Mouse (Mus musculus): ENCODE measurements around the gene Adar. TPM values are rescaled to one million over a fixed set of nuclear protein-coding genes. Genes with fewer than 3 reads are reported as not detected.
A peak's percentile ranks its signal among the peaks of the same experiment; 100 is the strongest.

Adar gene
- polyA plus RNA-seq, 1 experiment from 2014 or later = 31.6 TPM

- Histone ChIP-seq H3K27ac (no peak overlapping the region), H3K27me3 (ENCODE audit: control insufficient read depth, insufficient read depth, low read length) (no peaks in the 10 kb centered on the region), H3K9me3 (ENCODE audit: control insufficient read depth, low read length) (no peaks in the 10 kb centered on the region), H3K4me1 (replicated peaks; ENCODE audit: control insufficient read depth, insufficient read depth, low read length) (no peaks in the 10 kb centered on the region), H3K36me3 (replicated peaks; ENCODE audit: control insufficient read depth, insufficient read depth) (peaks cover 76% of the 10 kb centered on the region), H3K4me3 (replicated peaks; ENCODE audit: low read length) (no peak overlapping the region), H3K4me2 (replicated peaks) (no peak overlapping the region), H3K9ac (no peak overlapping the region)
- WGBS = 90% methylated on average over 5 of the region's 5 CpGs
- DNase-seq (ENCODE audit: low spot score) (no peak), ATAC-seq (ENCODE audit: low FRiP score) (no peak)
Measured at GRCm38 (mm10) chr3:89781640-89782039, 66.8 kb downstream of the Adar start.

GRCm38 (mm10) chr3:89784991-89785753 is 70.3 kb downstream of the Adar start:
- H3K27me3 ChIP-seq (ENCODE audit: control insufficient read depth, insufficient read depth, low read length) = no peaks in the 10 kb centered on the region
- no peak overlapping the region for H3K4me3 ChIP-seq (replicated peaks; ENCODE audit: low read length)
- no peaks in the 10 kb centered on the region for H3K9me3 ChIP-seq (ENCODE audit: control insufficient read depth, low read length)
- no peak overlapping the region for H3K9ac ChIP-seq
- H3K36me3 ChIP-seq (replicated peaks; ENCODE audit: control insufficient read depth, insufficient read depth) = peaks cover 41% of the 10 kb centered on the region
- 23% methylated on average over 11 of the region's 11 CpGs for WGBS
- no peaks in the 10 kb centered on the region for H3K4me1 ChIP-seq (replicated peaks; ENCODE audit: control insufficient read depth, insufficient read depth, low read length)
- no peak overlapping the region for H3K27ac ChIP-seq
- DNase-seq (ENCODE audit: low spot score) (peak; percentile 67), ATAC-seq (ENCODE audit: low FRiP score) (no peak)
- no peak overlapping the region for H3K4me2 ChIP-seq (replicated peaks)

- 73% methylated on average over 6 of the region's 6 CpGs for WGBS
- Histone ChIP-seq H3K36me3 (replicated peaks; ENCODE audit: control insufficient read depth, insufficient read depth) (peaks cover 30% of the 10 kb centered on the region), H3K9ac (no peak overlapping the region), H3K4me2 (replicated peaks) (no peak overlapping the region), H3K27ac (no peak overlapping the region), H3K9me3 (ENCODE audit: control insufficient read depth, low read length) (no peaks in the 10 kb centered on the region), H3K4me1 (replicated peaks; ENCODE audit: control insufficient read depth, insufficient read depth, low read length) (no peaks in the 10 kb centered on the region), H3K27me3 (ENCODE audit: control insufficient read depth, insufficient read depth, low read length) (no peaks in the 10 kb centered on the region), H3K4me3 (replicated peaks; ENCODE audit: low read length) (no peak overlapping the region)
- no peak for DNase-seq (ENCODE audit: low spot score)
- no peak for ATAC-seq (ENCODE audit: low FRiP score)
Measured at GRCm38 (mm10) chr3:89786275-89786674, 71.5 kb downstream of the Adar start.

GRCm38 (mm10) chr3:89788680-89789352 is 74.0 kb downstream of the Adar start:
- Histone ChIP-seq H3K27me3 (ENCODE audit: control insufficient read depth, insufficient read depth, low read length) (no peaks in the 10 kb centered on the region), H3K4me2 (replicated peaks) (no peak overlapping the region), H3K4me1 (replicated peaks; ENCODE audit: control insufficient read depth, insufficient read depth, low read length) (no peaks in the 10 kb centered on the region), H3K9ac (no peak overlapping the region), H3K36me3 (replicated peaks; ENCODE audit: control insufficient read depth, insufficient read depth) (peaks cover 5% of the 10 kb centered on the region), H3K4me3 (replicated peaks; ENCODE audit: low read length) (no peak overlapping the region), H3K9me3 (ENCODE audit: control insufficient read depth, low read length) (no peaks in the 10 kb centered on the region), H3K27ac (no peak overlapping the region)
- WGBS = 72% methylated on average over 16 of the region's 16 CpGs
- no peak for DNase-seq (ENCODE audit: low spot score)
- no peak for ATAC-seq (ENCODE audit: low FRiP score)

- H3K36me3 ChIP-seq (replicated peaks; ENCODE audit: control insufficient read depth, insufficient read depth) = no peaks in the 10 kb centered on the region
- H3K4me3 ChIP-seq (replicated peaks; ENCODE audit: low read length) = no peak overlapping the region
- no peak overlapping the region for H3K4me2 ChIP-seq (replicated peaks)
- ATAC-seq (ENCODE audit: low FRiP score) (no peak), DNase-seq (ENCODE audit: low spot score) (no peak)
- no peaks in the 10 kb centered on the region for H3K4me1 ChIP-seq (replicated peaks; ENCODE audit: control insufficient read depth, insufficient read depth, low read length)
- H3K9me3 ChIP-seq (ENCODE audit: control insufficient read depth, low read length) = no peaks in the 10 kb centered on the region
- WGBS = 68% methylated on average over 2 of the region's 2 CpGs
- no peaks in the 10 kb centered on the region for H3K27me3 ChIP-seq (ENCODE audit: control insufficient read depth, insufficient read depth, low read length)
- no peak overlapping the region for H3K9ac ChIP-seq
- no peak overlapping the region for H3K27ac ChIP-seq
Measured at GRCm38 (mm10) chr3:89794616-89795015, 79.8 kb downstream of the Adar start.

GRCm38 (mm10) chr3:89795746-89796145 is 80.9 kb downstream of the Adar start:
- ATAC-seq (ENCODE audit: low FRiP score) = no peak
- no peak overlapping the region for H3K27ac ChIP-seq
- 75% methylated on average over 5 of the region's 5 CpGs for WGBS

GRCm38 (mm10) chr3:89796358-89796757 is 81.5 kb downstream of the Adar start:
- H3K9me3 ChIP-seq (ENCODE audit: control insufficient read depth, low read length) = no peaks in the 10 kb centered on the region
- no peak for DNase-seq (ENCODE audit: low spot score)
- H3K36me3 ChIP-seq (replicated peaks; ENCODE audit: control insufficient read depth, insufficient read depth) = no peaks in the 10 kb centered on the region
- H3K9ac ChIP-seq = no peak overlapping the region
- H3K4me1 ChIP-seq (replicated peaks; ENCODE audit: control insufficient read depth, insufficient read depth, low read length) = no peaks in the 10 kb centered on the region
- no peak overlapping the region for H3K4me3 ChIP-seq (replicated peaks; ENCODE audit: low read length)
- 67% methylated on average over 4 of the region's 4 CpGs for WGBS
- no peak overlapping the region for H3K4me2 ChIP-seq (replicated peaks)
- no peaks in the 10 kb centered on the region for H3K27me3 ChIP-seq (ENCODE audit: control insufficient read depth, insufficient read depth, low read length)
- ATAC-seq (ENCODE audit: low FRiP score) = no peak
- no peak overlapping the region for H3K27ac ChIP-seq

More at GRCm38 (mm10) chr3:89795746-89796145, 80.9 kb downstream of the Adar start:
- Histone ChIP-seq H3K4me3 (replicated peaks; ENCODE audit: low read length) (no peak overlapping the region), H3K9me3 (ENCODE audit: control insufficient read depth, low read length) (no peaks in the 10 kb centered on the region), H3K4me1 (replicated peaks; ENCODE audit: control insufficient read depth, insufficient read depth, low read length) (no peaks in the 10 kb centered on the region), H3K27me3 (ENCODE audit: control insufficient read depth, insufficient read depth, low read length) (no peaks in the 10 kb centered on the region), H3K9ac (no peak overlapping the region), H3K36me3 (replicated peaks; ENCODE audit: control insufficient read depth, insufficient read depth) (no peaks in the 10 kb centered on the region), H3K4me2 (replicated peaks) (no peak overlapping the region)
- DNase-seq (ENCODE audit: low spot score) = no peak

- Histone ChIP-seq H3K4me2 (replicated peaks) (no peak overlapping the region), H3K27ac (no peak overlapping the region), H3K9ac (no peak overlapping the region), H3K36me3 (replicated peaks; ENCODE audit: control insufficient read depth, insufficient read depth) (no peaks in the 10 kb centered on the region), H3K27me3 (ENCODE audit: control insufficient read depth, insufficient read depth, low read length) (no peaks in the 10 kb centered on the region), H3K4me1 (replicated peaks; ENCODE audit: control insufficient read depth, insufficient read depth, low read length) (no peaks in the 10 kb centered on the region), H3K4me3 (replicated peaks; ENCODE audit: low read length) (no peak overlapping the region), H3K9me3 (ENCODE audit: control insufficient read depth, low read length) (no peaks in the 10 kb centered on the region)
- DNase-seq (ENCODE audit: low spot score) = no peak
- WGBS = 81% methylated on average over 3 of the region's 3 CpGs
- no peak for ATAC-seq (ENCODE audit: low FRiP score)
Measured at GRCm38 (mm10) chr3:89798518-89798917, 83.7 kb downstream of the Adar start.

GRCm38 (mm10) chr3:89799476-89799875 is 84.7 kb downstream of the Adar start:
- Histone ChIP-seq H3K27ac (no peak overlapping the region), H3K4me2 (replicated peaks) (peak overlapping the region; percentile 17; the same call in 1 of the 2 replicates), H3K9ac (no peak overlapping the region), H3K4me3 (replicated peaks; ENCODE audit: low read length) (no peak overlapping the region), H3K4me1 (replicated peaks; ENCODE audit: control insufficient read depth, insufficient read depth, low read length) (no peaks in the 10 kb centered on the region), H3K27me3 (ENCODE audit: control insufficient read depth, insufficient read depth, low read length) (no peaks in the 10 kb centered on the region), H3K36me3 (replicated peaks; ENCODE audit: control insufficient read depth, insufficient read depth) (no peaks in the 10 kb centered on the region), H3K9me3 (ENCODE audit: control insufficient read depth, low read length) (no peaks in the 10 kb centered on the region)
- 11% methylated on average over 13 of the region's 13 CpGs for WGBS
- ATAC-seq (ENCODE audit: low FRiP score) (no peak), DNase-seq (ENCODE audit: low spot score) (no peak)

All from hindbrain, embryonic 14.5 days (tissue).